Mouse (Mus musculus) lung, adult 2 months (tissue): ENCODE measurements around the gene Hmgcll1.

ENCODE experiments used
- CTCF ChIP-seq: fragments of 200-500 bp; IDR thresholded peaks from 2 replicates; pipeline ENCODE4 v1.5.1; 2011; ENCODE audit warnings: mild to moderate bottlenecking, low read length, control low read depth; ENCODE audit not compliant: insufficient read depth
- POLR2A ChIP-seq: fragments of 200-500 bp; IDR thresholded peaks from 2 replicates; pipeline ENCODE4 v1.6.1; 2011; ENCODE audit warnings: low read depth, mild to moderate bottlenecking, control low read depth, low read length, borderline replicate concordance; ENCODE audit errors: extremely low read depth

DNA sequence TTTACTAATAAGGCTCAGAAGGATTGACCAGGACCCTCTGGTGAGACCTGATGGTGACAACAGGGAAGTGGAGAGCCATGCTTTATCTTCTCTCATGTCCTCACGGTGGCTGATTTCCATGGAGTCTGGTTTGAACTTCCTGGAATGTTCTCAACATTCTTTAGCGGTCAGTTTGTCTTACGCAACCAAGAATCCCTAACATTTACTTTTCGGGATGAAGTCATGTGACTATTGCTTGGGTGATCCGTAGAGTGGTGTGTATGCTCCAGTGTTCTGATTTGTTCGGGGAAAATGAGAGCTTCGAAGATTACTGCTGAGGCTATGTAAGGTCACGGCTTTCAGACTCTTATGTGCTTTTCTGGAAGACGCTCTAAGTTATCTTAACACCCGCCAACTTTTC lies 1.9 kb downstream of the Hmgcll1 start:
- TF ChIP-seq POLR2A (no peak), CTCF (no peak)
